Mouse (Mus musculus) liver, embryonic 13.5 days (tissue): ENCODE results near the gene Dcun1d3. TPM values are rescaled to one million over a fixed set of nuclear protein-coding genes. Genes with fewer than 3 reads are reported as not detected.

Experiments used
- ATAC-seq: fragments of 200-750 bp; cut with Nextera tagmentation; 2 replicates; pipeline ENCODE4 v1.8.0; 2017; ENCODE audit warnings: low read depth, mild to moderate bottlenecking, moderate number of reproducible peaks, moderate library complexity
- DNase-seq: peaks from one replicate; pipeline ENCODE4 v3.0.0; 2022
- H3K27ac ChIP-seq: fragments of 300-500 bp; sonication (generic); 2 replicates; pipeline ENCODE4 v1.5.1; 2015; ENCODE audit warnings: moderate library complexity, mild to moderate bottlenecking, inconsistent platforms
- H3K27me3 ChIP-seq: fragments of 300-500 bp; sonication (generic); 2 replicates; pipeline ENCODE4 v1.6.1; 2015; ENCODE audit warnings: mild to moderate bottlenecking, inconsistent platforms
- H3K36me3 ChIP-seq: fragments of 300-500 bp; sonication (generic); 2 replicates; pipeline ENCODE4 v1.6.1; 2015; ENCODE audit warnings: mild to moderate bottlenecking, inconsistent platforms
- H3K4me1 ChIP-seq: fragments of 300-500 bp; sonication (generic); replicated peaks from 2 replicates; pipeline ENCODE4 v1.6.1; 2015; ENCODE audit warnings: inconsistent platforms
- H3K4me2 ChIP-seq: fragments of 300-500 bp; sonication (generic); 2 replicates; pipeline ENCODE4 v1.6.1; 2015; ENCODE audit warnings: inconsistent platforms, mild to moderate bottlenecking, moderate library complexity
- H3K4me3 ChIP-seq: fragments of 300-500 bp; sonication (generic); replicated peaks from 2 replicates; pipeline ENCODE4 v1.5.1; 2015; ENCODE audit warnings: mild to moderate bottlenecking, inconsistent platforms
- H3K9ac ChIP-seq: fragments of 300-500 bp; sonication (generic); 2 replicates; pipeline ENCODE4 v1.6.1; 2015; ENCODE audit warnings: mild to moderate bottlenecking, inconsistent platforms
- H3K9me3 ChIP-seq: fragments of 300-500 bp; sonication (generic); replicated peaks from 2 replicates; pipeline ENCODE4 v1.6.1; 2016; ENCODE audit warnings: inconsistent platforms
- WGBS: fragments of 180-500 bp; shearing (Covaris S2); methylation state at CpG from one replicate; pipeline ENCODE4 v1.1.7; 2015; ENCODE audit not compliant: insufficient replicate concordance; 5-methylcytosine and 5-hydroxymethylcytosine counted together
- polyA plus RNA-seq: library from polyadenylated mRNA; unstranded; fragments of >200 nt; fragmentation: Nextera tagmentation; extraction: Ambion mirVana; gene quantifications from 2 replicates; pipeline ENCODE4 v1.2.1, GENCODE M21; 2015

The Dcun1d3 gene
- polyA plus RNA-seq, 1 experiment from 2014 or later: 2.0 TPM

DNA sequence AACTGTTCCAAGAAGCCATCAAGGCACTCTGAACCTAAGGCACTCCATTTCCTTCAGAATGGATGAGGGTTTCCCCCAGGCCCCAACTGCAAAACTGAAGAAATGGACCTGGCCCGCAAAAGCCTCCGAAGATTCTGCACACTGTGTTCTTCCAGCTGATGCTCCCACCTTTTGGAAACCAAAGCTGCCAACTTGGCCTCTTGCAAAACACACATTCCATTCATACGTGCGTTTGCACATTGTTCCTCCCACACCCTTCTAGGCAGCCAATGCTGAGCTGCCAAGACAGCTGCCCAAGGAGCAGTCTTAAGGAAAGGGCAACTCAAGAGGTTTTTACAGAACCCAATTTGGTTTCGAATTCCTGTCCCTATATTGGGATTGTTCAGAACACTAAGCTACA, 45.4 kb downstream of the Dcun1d3 start:
- Histone ChIP-seq H3K4me3 (no peak overlapping the region), H3K4me1 (peaks cover 12% of the 10 kb centered on the region), H3K9me3 (no peaks in the 10 kb centered on the region), H3K4me2 (no peak overlapping the region), H3K36me3 (peaks cover 20% of the 10 kb centered on the region; the same call in 1 of the 2 replicates), H3K27ac (no peak overlapping the region), H3K27me3 (no peaks in the 10 kb centered on the region), H3K9ac (no peak overlapping the region)
- ATAC-seq (no peak), DNase-seq (no peak)
- WGBS: 76% methylated on average over 5 of the region's 5 CpGs

DNA sequence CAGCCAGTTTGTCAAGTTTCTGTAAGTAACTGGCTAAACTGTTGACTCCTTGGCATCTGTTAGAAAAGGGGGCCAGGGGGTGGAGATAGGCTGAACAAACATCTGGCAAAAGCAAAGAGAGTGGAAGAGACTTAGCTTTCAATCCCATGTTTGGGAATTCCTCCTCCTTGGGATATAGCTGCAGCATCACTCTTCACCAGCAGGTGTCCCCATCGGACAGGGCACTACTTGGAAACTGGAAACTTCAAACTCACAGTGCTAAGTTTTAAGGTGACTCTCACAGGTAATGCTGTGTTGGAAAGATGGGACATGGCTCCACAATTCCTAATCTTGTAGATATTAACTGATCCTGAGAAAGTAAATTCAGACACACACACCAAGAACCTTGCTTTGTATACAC, 47.0 kb downstream of the Dcun1d3 start:
- Histone ChIP-seq H3K9me3 (no peaks in the 10 kb centered on the region), H3K4me1 (peaks cover 4% of the 10 kb centered on the region; the same call in 1 of the 2 replicates), H3K9ac (no peak overlapping the region), H3K4me2 (no peak overlapping the region), H3K4me3 (no peak overlapping the region), H3K27me3 (no peaks in the 10 kb centered on the region), H3K36me3 (peaks cover 23% of the 10 kb centered on the region), H3K27ac (no peak overlapping the region)
- WGBS: 14% methylated on average over 1 of the region's 1 CpGs
- ATAC-seq: no peak
- peak; percentile 6 for DNase-seq

DNA sequence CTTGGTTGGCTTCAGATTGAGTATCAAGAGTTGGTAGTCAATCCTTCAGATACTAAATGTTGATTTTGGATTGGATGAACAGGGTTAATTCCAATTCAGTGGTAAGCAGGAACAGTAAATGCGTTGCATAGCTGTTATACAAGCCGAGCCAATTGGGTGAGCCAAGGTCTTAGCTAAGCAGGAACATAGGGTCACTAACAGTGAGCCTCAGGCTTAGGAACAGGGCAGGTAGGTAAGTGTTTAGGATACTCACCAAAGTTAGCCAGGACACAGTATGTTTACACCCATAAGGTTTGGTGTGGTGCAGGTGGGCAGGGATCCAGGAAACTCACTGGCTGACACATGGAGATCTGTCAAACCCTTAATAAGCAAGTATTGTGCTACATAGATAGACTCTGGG, 48.7 kb downstream of the Dcun1d3 start:
- Histone ChIP-seq H3K4me1 (0 out of 2 replicates have a peak, but pooled peaks cover 3% of the 10 kb centered on the region), H3K27me3 (no peaks in the 10 kb centered on the region), H3K9ac (no peak overlapping the region), H3K4me2 (no peak overlapping the region), H3K36me3 (peaks cover 21% of the 10 kb centered on the region), H3K9me3 (no peaks in the 10 kb centered on the region), H3K27ac (no peak overlapping the region), H3K4me3 (no peak overlapping the region)
- ATAC-seq (no peak), DNase-seq (no peak)
- WGBS: 73% methylated on average over 2 of the region's 2 CpGs

DNA sequence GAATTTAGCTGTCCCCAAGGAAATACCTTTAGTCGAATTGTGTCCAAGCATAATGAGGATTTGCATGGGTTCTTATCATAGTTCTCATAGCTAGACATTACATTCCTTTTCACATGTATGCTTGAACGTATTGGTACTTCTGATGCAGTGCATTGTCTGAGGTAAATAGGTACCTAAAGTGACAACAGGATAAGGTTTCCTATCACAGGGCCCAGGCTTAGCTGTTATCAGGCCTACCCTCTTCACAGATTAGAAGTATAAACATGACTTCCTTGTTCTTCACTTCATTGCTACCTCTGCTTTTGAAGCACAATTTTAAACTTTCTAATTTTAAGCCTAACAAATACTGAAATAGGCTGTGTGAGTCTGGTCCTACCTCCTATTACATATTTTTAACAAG, 50.6 kb downstream of the Dcun1d3 start:
- H3K36me3 ChIP-seq: peaks cover 14% of the 10 kb centered on the region
- DNase-seq: no peak
- H3K9ac ChIP-seq: no peak overlapping the region
- H3K4me2 ChIP-seq: no peak overlapping the region
- H3K9me3 ChIP-seq: no peaks in the 10 kb centered on the region
- 49% methylated on average over 2 of the region's 2 CpGs for WGBS
- H3K4me1 ChIP-seq: 0 out of 2 replicates have a peak, but pooled peaks cover 3% of the 10 kb centered on the region
- no peak overlapping the region for H3K27ac ChIP-seq
- no peaks in the 10 kb centered on the region for H3K27me3 ChIP-seq
- no peak for ATAC-seq
- no peak overlapping the region for H3K4me3 ChIP-seq

DNA sequence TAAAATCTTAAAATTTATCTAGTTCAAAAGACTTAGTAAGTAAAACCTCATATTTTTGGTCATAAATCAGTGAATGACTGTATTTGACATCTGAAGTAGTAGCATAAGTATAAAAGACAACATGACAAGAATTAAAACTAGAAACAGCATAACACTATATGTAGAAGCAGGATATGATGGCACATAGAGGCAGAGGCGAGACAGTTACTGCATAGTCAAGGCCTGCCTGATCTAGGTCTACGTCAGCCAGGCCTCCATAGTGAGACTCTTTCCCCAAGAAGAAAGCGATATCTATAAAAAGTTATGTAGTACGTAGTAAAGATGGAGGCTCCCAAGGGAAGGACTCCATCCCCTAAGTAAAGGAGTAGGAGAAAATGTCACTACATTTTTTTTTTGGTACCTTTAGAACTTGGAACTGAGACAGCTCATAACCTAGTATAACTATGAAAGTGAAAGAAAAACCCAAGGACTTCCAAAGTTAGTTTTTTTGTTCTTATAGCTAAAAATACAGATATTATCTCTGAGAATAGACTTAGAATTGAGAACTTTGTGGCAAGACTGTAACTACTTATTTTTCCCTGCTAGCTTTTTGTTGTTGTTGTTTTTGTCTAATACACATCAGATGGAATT, 54.2 kb downstream of the Dcun1d3 start:
- Histone ChIP-seq H3K36me3 (peaks cover 8% of the 10 kb centered on the region), H3K4me1 (0 out of 2 replicates have a peak, but pooled peaks cover 3% of the 10 kb centered on the region), H3K4me3 (no peak overlapping the region), H3K27me3 (no peaks in the 10 kb centered on the region), H3K9ac (no peak overlapping the region), H3K27ac (no peak overlapping the region), H3K4me2 (no peak overlapping the region), H3K9me3 (no peaks in the 10 kb centered on the region)
- no peak for ATAC-seq
- WGBS: 80% methylated on average over 4 of the region's 4 CpGs
- no peak for DNase-seq

DNA sequence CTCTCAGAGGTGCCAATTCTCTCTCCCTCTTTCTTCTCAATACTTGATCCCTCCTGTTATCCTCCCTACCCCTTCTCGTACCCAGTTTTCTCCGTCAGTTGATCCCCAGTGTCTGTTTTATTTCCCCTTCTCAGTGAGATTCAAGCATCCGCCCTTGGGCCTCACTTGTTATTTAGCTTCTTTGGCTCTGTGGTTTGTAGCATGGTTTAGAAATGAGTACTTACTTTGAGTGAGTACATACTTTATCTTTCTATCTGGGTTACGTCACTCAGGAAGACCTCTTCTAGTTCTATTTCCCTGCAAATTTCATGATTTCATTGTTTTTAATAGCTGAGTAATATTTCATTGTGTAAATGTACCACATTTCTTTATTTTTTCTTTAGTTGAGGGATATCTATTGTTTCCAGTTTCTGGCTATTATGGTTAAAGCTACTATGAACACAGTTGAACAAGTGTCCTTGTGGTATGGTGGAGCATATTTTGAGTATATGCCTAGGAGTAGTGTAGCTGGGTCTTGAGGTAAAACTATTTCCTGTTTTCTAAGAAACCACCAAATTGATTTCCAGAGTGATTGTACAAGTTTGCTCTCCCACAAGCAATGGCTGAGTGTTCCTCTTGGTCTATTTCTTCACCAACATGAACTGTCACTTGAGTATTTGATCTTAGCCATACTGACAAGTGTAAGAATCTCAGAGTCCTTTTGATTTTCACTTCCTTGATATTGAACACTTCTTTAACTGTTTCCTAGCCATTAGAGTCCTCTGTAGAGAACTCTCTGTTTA, 59.9 kb downstream of the Dcun1d3 start:
- Histone ChIP-seq H3K27ac (no peak overlapping the region), H3K4me1 (no peaks in the 10 kb centered on the region), H3K4me2 (no peak overlapping the region), H3K4me3 (no peak overlapping the region), H3K9me3 (no peaks in the 10 kb centered on the region), H3K9ac (no peak overlapping the region), H3K27me3 (no peaks in the 10 kb centered on the region), H3K36me3 (peaks cover 10% of the 10 kb centered on the region)
- 71% methylated on average over 4 of the region's 4 CpGs for WGBS
- DNase-seq (no peak), ATAC-seq (no peak)

DNA sequence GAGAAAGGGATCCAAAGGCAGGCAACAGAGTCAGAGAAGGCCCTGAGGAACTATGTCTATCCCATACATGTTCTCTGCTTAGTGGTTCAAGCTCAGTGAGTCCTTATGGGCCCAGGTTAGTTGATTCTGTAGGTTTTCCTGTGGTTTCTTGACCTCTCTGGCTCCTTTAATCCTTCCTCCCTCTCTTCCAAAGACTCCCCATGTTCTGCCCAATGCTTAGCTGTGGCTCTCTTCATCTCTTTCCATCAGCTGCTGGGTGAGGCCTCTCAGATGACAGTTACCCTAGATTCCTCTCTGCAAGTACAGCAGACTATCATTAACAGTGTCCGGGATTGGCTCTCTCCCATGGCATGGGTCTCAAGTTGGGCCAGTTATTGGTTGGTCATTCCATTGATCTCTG, 60.7 kb downstream of the Dcun1d3 start:
- no peaks in the 10 kb centered on the region for H3K4me1 ChIP-seq
- no peak overlapping the region for H3K4me3 ChIP-seq
- H3K4me2 ChIP-seq: no peak overlapping the region
- no peaks in the 10 kb centered on the region for H3K27me3 ChIP-seq
- DNase-seq (no peak), ATAC-seq (no peak)
- WGBS: 77% methylated on average over 1 of the region's 1 CpGs
- no peak overlapping the region for H3K9ac ChIP-seq
- H3K36me3 ChIP-seq: peaks cover 10% of the 10 kb centered on the region
- no peaks in the 10 kb centered on the region for H3K9me3 ChIP-seq
- no peak overlapping the region for H3K27ac ChIP-seq

DNA sequence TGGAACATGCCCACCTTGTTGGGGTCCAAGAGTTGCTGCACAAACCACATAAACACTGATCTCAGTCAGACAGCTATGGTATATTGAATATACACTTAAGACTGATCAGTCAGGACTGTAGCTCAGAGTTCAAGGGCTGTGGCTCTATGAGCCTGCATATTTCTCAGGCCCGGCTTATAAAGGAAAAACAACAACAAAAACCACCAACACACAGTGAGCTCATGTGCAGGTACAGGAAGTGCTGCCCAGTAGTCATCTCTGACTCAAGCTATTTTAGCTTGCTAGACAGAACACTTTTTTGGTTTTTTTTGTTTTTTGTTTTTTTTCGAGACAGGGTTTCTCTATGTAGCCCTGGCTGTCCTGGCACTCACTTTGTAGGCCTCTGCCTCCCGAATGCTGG, 87.4 kb downstream of the Dcun1d3 start:
- WGBS: 76% methylated on average over 3 of the region's 3 CpGs
- H3K9me3 ChIP-seq: no peaks in the 10 kb centered on the region
- no peak overlapping the region for H3K9ac ChIP-seq

DNA sequence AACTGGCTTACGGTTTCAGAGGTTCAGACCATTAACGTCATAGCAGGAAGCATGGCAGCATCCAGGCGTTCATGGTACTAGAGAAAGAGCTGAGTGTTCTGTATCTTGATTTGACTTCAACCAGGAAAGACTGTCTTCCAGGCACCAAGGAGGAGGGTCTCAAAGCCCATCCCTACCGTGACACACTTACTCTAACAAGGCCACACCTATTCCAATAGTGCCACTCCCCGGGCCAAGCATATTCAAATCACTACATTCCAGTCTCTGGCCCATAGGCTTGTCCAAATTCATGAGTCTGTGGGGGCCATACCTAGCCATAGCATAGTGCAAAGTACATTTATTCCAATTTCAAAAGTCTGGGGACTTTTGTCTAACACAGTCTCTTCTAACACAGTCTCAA, 88.7 kb downstream of the Dcun1d3 start:
- H3K9me3 ChIP-seq: no peaks in the 10 kb centered on the region
- no peaks in the 10 kb centered on the region for H3K27me3 ChIP-seq
- ATAC-seq (no peak), DNase-seq (no peak)
- H3K9ac ChIP-seq: no peak overlapping the region
- H3K4me3 ChIP-seq: no peak overlapping the region
- H3K4me2 ChIP-seq: no peak overlapping the region
- no peak overlapping the region for H3K27ac ChIP-seq
- H3K4me1 ChIP-seq: no peaks in the 10 kb centered on the region
- H3K36me3 ChIP-seq: peaks cover 41% of the 10 kb centered on the region
- WGBS: 82% methylated on average over 5 of the region's 5 CpGs

More for the DNA sequence above, 87.4 kb downstream of the Dcun1d3 start:
- H3K27ac ChIP-seq: no peak overlapping the region
- no peak overlapping the region for H3K4me2 ChIP-seq
- no peaks in the 10 kb centered on the region for H3K27me3 ChIP-seq
- H3K4me1 ChIP-seq: no peaks in the 10 kb centered on the region
- H3K4me3 ChIP-seq: no peak overlapping the region
- ATAC-seq (no peak), DNase-seq (no peak)
- H3K36me3 ChIP-seq: peaks cover 41% of the 10 kb centered on the region

Other genes starting within 250 kb of the Dcun1d3 start
- gene Acsm4, start 206.3 kb downstream of the Dcun1d3 start, polyA plus RNA-seq: not detected in 2 replicates
- gene Thumpd1, start 175.5 kb downstream of the Dcun1d3 start, polyA plus RNA-seq: 35.7 and 40.8 TPM in 2 replicates
- 0.93 and 1.7 TPM in 2 replicates for gene Acsm3, start 135.4 kb downstream of the Dcun1d3 start, polyA plus RNA-seq
- gene Rexo5, start 102.3 kb downstream of the Dcun1d3 start, polyA plus RNA-seq: 10.7 and 10.8 TPM in 2 replicates
- 12.4 and 15.9 TPM in 2 replicates for gene Eri2, start 102.2 kb downstream of the Dcun1d3 start, polyA plus RNA-seq
- 3.8 and 3.9 TPM in 2 replicates for gene Lyrm1, start 437 bp downstream of the Dcun1d3 start, polyA plus RNA-seq
- not detected in 2 replicates for gene Dnah3, start 199.0 kb upstream of the Dcun1d3 start, polyA plus RNA-seq
- gene Tmem159, start 206.1 kb upstream of the Dcun1d3 start, polyA plus RNA-seq: 2.5 and 3.2 TPM in 2 replicates
- not detected in 2 replicates for gene Zp2, start 249.0 kb upstream of the Dcun1d3 start, polyA plus RNA-seq